Mouse (Mus musculus): ENCODE measurements around the gene Prdx6.

DNA sequence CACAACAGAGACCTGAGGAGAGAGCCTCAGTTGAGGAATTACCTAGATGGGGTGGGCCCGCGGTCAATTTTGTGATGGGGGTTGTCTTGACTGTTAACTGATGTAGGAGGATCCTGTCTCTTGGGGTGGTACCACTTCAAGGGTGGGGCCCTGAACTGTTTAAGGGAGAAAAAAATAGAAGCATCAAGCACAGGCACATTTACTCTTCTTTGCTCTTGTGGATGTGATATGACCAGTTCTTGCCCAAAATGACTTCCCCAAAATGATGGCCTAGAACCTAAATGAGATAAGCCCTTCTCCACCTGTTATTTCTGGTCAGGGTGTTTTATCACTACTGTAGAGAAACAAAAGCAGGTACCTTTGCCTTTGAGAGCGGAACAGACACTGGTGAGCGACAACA is 13.3 kb downstream of the Prdx6 start:
- TF ChIP-seq POLR2A (IDR thresholded peaks at IDR 0.05; ENCODE audit: insufficient read depth, low read length) (no peak), CTCF (IDR thresholded peaks at IDR 0.05; ENCODE audit: low read depth, low read length) (no peak)
